Mouse (Mus musculus) CH12.LX (cell line): ENCODE data around the gene Vwa7. TPM values are rescaled to one million over a fixed set of nuclear protein-coding genes. Genes with fewer than 3 reads are reported as not detected.
A peak's percentile ranks its signal among the peaks of the same experiment; 100 is the strongest.

ENCODE experiments used
- DNase-seq: peaks from one replicate; pipeline ENCODE4 v3.0.0-alpha.2; 2013; ENCODE audit errors: extremely low read depth
- H3K27ac ChIP-seq: 2 replicates; pipeline ENCODE4 v1.5.1; 2012; ENCODE audit warnings: low read depth, mild to moderate bottlenecking, control low read depth, moderate library complexity; ENCODE audit not compliant: insufficient read depth
- H3K27me3 ChIP-seq: replicated peaks from 2 replicates; pipeline ENCODE3; 2012; ENCODE audit warnings: inconsistent platforms
- H3K36me3 ChIP-seq, 2 experiments: replicated peaks in 1 of 2; 2 replicates each; pipeline versions ENCODE3 to v1.6.1; 2012; ENCODE audit warnings: inconsistent platforms in 1 of 2, low read length in 1 of 2, mild to moderate bottlenecking in 1 of 2, mixed read lengths in 1 of 2, moderate library complexity in 1 of 2; ENCODE audit not compliant: control insufficient read depth in 1 of 2, insufficient read depth in 1 of 2
- H3K4me1 ChIP-seq, 2 experiments: 2 replicates each; pipeline ENCODE4 v1.6.1; 2012; ENCODE audit warnings: inconsistent platforms in 1 of 2, moderate library complexity in 1 of 2; ENCODE audit not compliant: insufficient read depth in 2 of 2, control insufficient read depth in 1 of 2
- H3K4me2 ChIP-seq: 2 replicates; pipeline ENCODE4 v1.6.1; 2012; ENCODE audit warnings: low read depth, mild to moderate bottlenecking, control low read depth; ENCODE audit not compliant: poor library complexity, insufficient read depth, severe bottlenecking
- H3K4me3 ChIP-seq, 3 experiments: fragments of 150-350 bp in 1 of 3; sonication (generic) in 1 of 3; replicated peaks in 1 of 3; 2 replicates each; pipeline versions ENCODE3 to v1.5.1; 2011 to 2012; ENCODE audit warnings: low read depth in 2 of 3, low read length in 2 of 3, mild to moderate bottlenecking in 2 of 3, moderate library complexity in 2 of 3, control low read depth in 1 of 3, improper control_type of control experiment in 1 of 3, inconsistent platforms in 1 of 3, mixed read lengths in 1 of 3; ENCODE audit not compliant: poor library complexity in 1 of 3
- H3K79me2 ChIP-seq: replicated peaks from 2 replicates; pipeline ENCODE4 v1.6.1; 2012; ENCODE audit warnings: mild to moderate bottlenecking, moderate library complexity; ENCODE audit not compliant: control insufficient read depth, poor library complexity, insufficient read depth, severe bottlenecking; ENCODE audit errors: extremely low read depth
- H3K9ac ChIP-seq: 2 replicates; pipeline ENCODE4 v1.6.1; 2012; ENCODE audit warnings: low read depth, mild to moderate bottlenecking, control low read depth, moderate library complexity; ENCODE audit not compliant: insufficient read depth
- H3K9me3 ChIP-seq: replicated peaks from 2 replicates; pipeline ENCODE3; 2012; ENCODE audit warnings: low read length, inconsistent platforms, mixed read lengths
- CHD1 ChIP-seq: IDR thresholded peaks from 2 replicates; pipeline ENCODE4 v1.6.1; 2012; ENCODE audit warnings: low read depth, low read length, improper control_type of control experiment, inconsistent platforms
- CHD2 ChIP-seq: IDR thresholded peaks from 2 replicates; pipeline ENCODE4 v1.6.1; 2011; ENCODE audit warnings: low read length, improper control_type of control experiment
- CTCF ChIP-seq, 2 experiments: IDR thresholded peaks in 1 of 2; conservative IDR thresholded peaks in 1 of 2; 2 replicates each; pipeline ENCODE4 v1.5.1; 2011 to 2012; ENCODE audit warnings: low read depth in 2 of 2, low read length in 2 of 2, improper control_type of control experiment in 1 of 2, inconsistent platforms in 1 of 2, mild to moderate bottlenecking in 1 of 2, moderate library complexity in 1 of 2
- E2F4 ChIP-seq: IDR thresholded peaks from 2 replicates; pipeline ENCODE4 v1.6.1; 2011; ENCODE audit warnings: low read depth, low read length, improper control_type of control experiment; ENCODE audit not compliant: insufficient replicate concordance
- ETS1 ChIP-seq: conservative IDR thresholded peaks from 2 replicates; pipeline ENCODE4 v1.6.1; 2012; ENCODE audit warnings: low read depth, mild to moderate bottlenecking, inconsistent platforms, low read length, improper control_type of control experiment, moderate library complexity
- HCFC1 ChIP-seq: IDR thresholded peaks from 2 replicates; pipeline ENCODE4 v1.6.1; 2012; ENCODE audit warnings: low read depth, mild to moderate bottlenecking, inconsistent platforms, low read length, improper control_type of control experiment
- IRF4 ChIP-seq: IDR thresholded peaks from 2 replicates; pipeline ENCODE4 v1.6.1; 2014; ENCODE audit warnings: low read depth, mild to moderate bottlenecking, inconsistent platforms, low read length, improper control_type of control experiment
- JUN ChIP-seq: IDR thresholded peaks from 2 replicates; pipeline ENCODE4 v1.6.1; 2011; ENCODE audit warnings: low read depth, mild to moderate bottlenecking, low read length, improper control_type of control experiment, moderate library complexity; ENCODE audit not compliant: insufficient read depth
- KAT2A ChIP-seq: IDR thresholded peaks from 2 replicates; pipeline ENCODE4 v1.6.1; 2012; ENCODE audit warnings: low read length, improper control_type of control experiment, inconsistent platforms; ENCODE audit not compliant: insufficient replicate concordance
- MAX ChIP-seq: IDR thresholded peaks from 2 replicates; pipeline ENCODE4 v1.6.1; 2011; ENCODE audit warnings: low read length, improper control_type of control experiment
- MEF2A ChIP-seq: IDR thresholded peaks from 2 replicates; pipeline ENCODE4 v1.6.1; 2014; ENCODE audit warnings: low read depth, mild to moderate bottlenecking, inconsistent platforms, low read length, improper control_type of control experiment, borderline replicate concordance
- MXI1 ChIP-seq: IDR thresholded peaks from 2 replicates; pipeline ENCODE4 v1.6.1; 2011; ENCODE audit warnings: mild to moderate bottlenecking, low read depth, low read length, improper control_type of control experiment
- MYC ChIP-seq: IDR thresholded peaks from 2 replicates; pipeline ENCODE4 v1.6.1; 2011; ENCODE audit warnings: low read depth, mild to moderate bottlenecking, improper control_type of control experiment, low read length
- NELFE ChIP-seq: IDR thresholded peaks from 2 replicates; pipeline ENCODE4 v1.6.1; 2011; ENCODE audit warnings: low read depth, low read length, improper control_type of control experiment
- POLR2A ChIP-seq: IDR thresholded peaks from 2 replicates; pipeline ENCODE4 v1.6.1; 2011; ENCODE audit warnings: low read depth, mild to moderate bottlenecking, improper control_type of control experiment, low read length
- POLR2AphosphoS2 ChIP-seq: IDR thresholded peaks from 2 replicates; pipeline ENCODE4 v1.6.1; 2011; ENCODE audit warnings: low read depth, low read length, improper control_type of control experiment
- RAD21 ChIP-seq: IDR thresholded peaks from 2 replicates; pipeline ENCODE4 v1.6.1; 2011; ENCODE audit warnings: low read depth, mild to moderate bottlenecking, low read length, improper control_type of control experiment, moderate library complexity
- RCOR1 ChIP-seq: conservative IDR thresholded peaks from 2 replicates; pipeline ENCODE4 v1.6.1; 2012; ENCODE audit warnings: low read depth, mild to moderate bottlenecking, inconsistent platforms, low read length, improper control_type of control experiment
- SIN3A ChIP-seq: IDR thresholded peaks from 2 replicates; pipeline ENCODE4 v1.6.1; 2012; ENCODE audit warnings: low read length, improper control_type of control experiment, inconsistent platforms
- SMC3 ChIP-seq: IDR thresholded peaks from 2 replicates; pipeline ENCODE4 v1.6.1; 2011; ENCODE audit warnings: low read depth, low read length, improper control_type of control experiment
- TBP ChIP-seq: conservative IDR thresholded peaks from 2 replicates; pipeline ENCODE4 v1.6.1; 2011; ENCODE audit warnings: low read depth, low read length, improper control_type of control experiment
- TCF12 ChIP-seq: IDR thresholded peaks from 2 replicates; pipeline ENCODE4 v1.6.1; 2014; ENCODE audit warnings: low read depth, mild to moderate bottlenecking, inconsistent platforms, low read length, improper control_type of control experiment
- UBTF ChIP-seq: IDR thresholded peaks from 2 replicates; pipeline ENCODE4 v1.6.1; 2012; ENCODE audit warnings: low read depth, mild to moderate bottlenecking, inconsistent platforms, low read length, improper control_type of control experiment, moderate library complexity
- USF1 ChIP-seq: IDR thresholded peaks from 2 replicates; pipeline ENCODE4 v1.6.1; 2014; ENCODE audit warnings: low read depth, mild to moderate bottlenecking, inconsistent platforms, low read length, improper control_type of control experiment
- USF2 ChIP-seq: conservative IDR thresholded peaks from 2 replicates; pipeline ENCODE4 v1.6.1; 2011; ENCODE audit warnings: low read depth, low read length, improper control_type of control experiment
- ZC3H11A ChIP-seq: IDR thresholded peaks from 2 replicates; pipeline ENCODE4 v1.6.1; 2012; ENCODE audit warnings: low read depth, mild to moderate bottlenecking, inconsistent platforms, low read length, improper control_type of control experiment
- ZKSCAN1 ChIP-seq: IDR thresholded peaks from 2 replicates; pipeline ENCODE4 v1.6.1; 2012; ENCODE audit warnings: low read depth, inconsistent platforms, low read length, improper control_type of control experiment, borderline replicate concordance
- ZMIZ1 ChIP-seq: IDR thresholded peaks from 2 replicates; pipeline ENCODE4 v1.6.1; 2012; ENCODE audit warnings: low read depth, mild to moderate bottlenecking, inconsistent platforms, low read length, improper control_type of control experiment
- dilution Hi-C: fragments of 300-500 bp; cut with MboI; formaldehyde crosslinking; loops from 2 replicates; pipeline ENCODE4 v1.14.3; 2020; ENCODE audit warnings: low sequenced_read_pairs; ENCODE audit not compliant: extremely low pct_unique_long_range_greater_than_20kb, extremely low pct_ligation_motif_present
- in situ Hi-C: fragments of 300-500 bp; cut with MboI; formaldehyde crosslinking; loops from 3 replicates; pipeline ENCODE4 v1.14.3; 2019; ENCODE audit warnings: low sequenced_read_pairs, low pct_ligation_motif_present, low pct_unique_long_range_greater_than_20kb, mixed read lengths
- polyA plus RNA-seq: library from polyadenylated mRNA; unstranded; fragments of >175 nt; gene quantifications from 2 replicates; pipeline ENCODE4 v1.2.1, GENCODE M21; 2012; ENCODE audit warnings: low read depth; ENCODE audit not compliant: insufficient read length
- total RNA-seq, 2 experiments: library from RNA; depleted of rRNA; stranded (reverse); fragments of 300-350 nt in 1 of 2; fragments of >200 nt in 1 of 2; gene quantifications; 2 replicates each; pipeline ENCODE4 v1.2.3; 2012 to 2014

Gene Vwa7
- total and polyA plus RNA-seq, 3 experiments, result 0.42 to 1.2 TPM; not detected in 1

GRCm38 (mm10) chr17:35003022-35003838, 13.1 kb upstream of the Vwa7 start:
- peak overlapping the region; percentile 88 for H3K4me2 ChIP-seq
- TF ChIP-seq ZMIZ1 (no peak), MEF2A (no peak), ZKSCAN1 (no peak), TBP (0 out of 2 replicates have a peak, but pooled peaks have one; percentile 19), MXI1 (peak; percentile 45; the same call in 1 of the 2 replicates), HCFC1 (no peak), RAD21 (no peak), USF2 (no peak), ETS1 (no peak), RCOR1 (no peak), MYC (peak; percentile 64), SIN3A (peak; percentile 52; the same call in 1 of the 2 replicates), POLR2A (peak; percentile 40; the same call in 1 of the 2 replicates), NELFE (no peak)
- peak overlapping the region; percentile 84 to 94 (median 86) for H3K4me3 ChIP-seq
- DNase-seq, result peak; percentile 45
- peaks cover 42 to 57% of the 10 kb centered on the region in 2 experiments for H3K36me3 ChIP-seq
- no peaks in the 10 kb centered on the region for H3K27me3 ChIP-seq
- in situ Hi-C loops (no loop called here), dilution Hi-C loops (no loop called here)
- H3K4me1 ChIP-seq, result peaks cover 8 to 20% of the 10 kb centered on the region in 2 experiments; a peak in 3 of 4 replicates
- peak overlapping the region; percentile 100 for H3K9ac ChIP-seq
- H3K9me3 ChIP-seq, result peaks cover 18% of the 10 kb centered on the region
- H3K27ac ChIP-seq, result peak overlapping the region; percentile 100
- H3K79me2 ChIP-seq, result peaks cover 37% of the 10 kb centered on the region

GRCm38 (mm10) chr17:35004075-35004717, 12.2 kb upstream of the Vwa7 start:
- Histone ChIP-seq H3K79me2 (peaks cover 41% of the 10 kb centered on the region), H3K27me3 (no peaks in the 10 kb centered on the region), H3K27ac (peak overlapping the region; percentile 92), H3K4me3 (peak overlapping the region; percentile 84 to 94 (median 86)), H3K9ac (peak overlapping the region; percentile 100), H3K4me2 (peak overlapping the region; percentile 88), H3K9me3 (peaks cover 8% of the 10 kb centered on the region), H3K36me3 (peaks cover 42 to 57% of the 10 kb centered on the region in 2 experiments), H3K4me1 (peaks cover 8 to 30% of the 10 kb centered on the region in 2 experiments; a peak in 3 of 4 replicates)
- dilution Hi-C loops (no loop called here), in situ Hi-C loops (no loop called here)
- no peak for DNase-seq
- peak; percentile 36; the same call in 1 of the 2 replicates for TF ChIP-seq POLR2AphosphoS2
- TF ChIP-seq CHD2, result no peak
- 0 out of 2 replicates have a peak, but pooled peaks have one; percentile 11 for TF ChIP-seq HCFC1
- no peak for TF ChIP-seq USF2
- TF ChIP-seq MAX, result no peak
- TF ChIP-seq E2F4, result no peak
- no peak for TF ChIP-seq MEF2A
- no peak for TF ChIP-seq SMC3
- no peak for TF ChIP-seq CTCF (conservative IDR thresholded peaks at IDR 0.05 in 1 of 2, IDR thresholded peaks at IDR 0.05 in 1 of 2; ENCODE audit: low read depth in 2 of 2, low read length in 2 of 2)
- no peak for TF ChIP-seq MYC
- no peak for TF ChIP-seq KAT2A
- peak; percentile 47; the same call in 1 of the 2 replicates for TF ChIP-seq ZMIZ1
- TF ChIP-seq NELFE, result no peak
- TF ChIP-seq USF1, result no peak
- TF ChIP-seq ZC3H11A, result no peak
- no peak for TF ChIP-seq RAD21
- TF ChIP-seq SIN3A, result peak; percentile 70
- no peak for TF ChIP-seq JUN
- TF ChIP-seq TCF12, result no peak
- TF ChIP-seq RCOR1, result no peak
- no peak for TF ChIP-seq ZKSCAN1
- peak; percentile 90; the same call in 1 of the 2 replicates for TF ChIP-seq CHD1
- no peak for TF ChIP-seq UBTF
- TF ChIP-seq IRF4, result no peak
